Comparison of ENCODE assay signal across 8 mouse cellular contexts in the genomic region with DNA sequence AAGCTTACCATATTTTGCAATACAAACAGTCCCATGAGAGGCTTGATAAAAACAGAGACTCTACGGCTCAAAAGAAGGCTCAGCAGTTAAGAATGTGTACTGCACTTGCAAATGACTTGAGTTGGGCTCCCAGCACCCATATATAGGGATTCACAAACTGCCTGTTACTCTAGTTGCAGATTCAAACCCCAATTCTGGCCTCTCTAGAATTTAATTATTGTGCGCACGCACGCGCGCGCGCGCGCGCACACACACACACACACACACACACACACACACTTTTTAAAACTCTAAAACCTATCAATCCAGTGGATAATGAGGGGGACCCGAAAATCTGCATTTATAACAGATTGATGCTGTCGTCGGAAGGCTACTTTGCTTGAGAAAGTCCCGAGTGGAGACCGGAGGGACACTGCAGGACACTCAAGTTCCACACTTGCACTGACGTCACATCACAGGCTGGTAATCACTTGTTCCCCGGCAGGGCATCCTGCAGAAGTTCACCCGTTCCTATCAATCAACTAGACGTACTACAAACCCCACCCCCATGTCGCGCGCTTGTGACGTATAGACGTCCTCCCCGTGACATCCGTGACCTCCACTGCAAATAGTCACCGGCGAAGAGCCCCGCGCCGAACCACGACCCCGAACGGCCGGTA. TPM values are rescaled to one million over a fixed set of nuclear protein-coding genes. Genes with fewer than 3 reads are reported as not detected.
A peak's percentile ranks its signal among the peaks of the same experiment; 100 is the strongest.
DNase-seq lines count a peak whose midpoint lies in the region; ATAC-seq and TF ChIP-seq lines count a peak whose summit lies in the region.

No protein-coding gene starts in this region.

- TF ChIP-seq CTCF in E14TG2a.4 (conservative IDR thresholded peaks at IDR 0.05; ENCODE audit: low read length) = no peak

- TF ChIP-seq POLR2A in myocyte (IDR thresholded peaks at IDR 0.05; ENCODE audit: insufficient read length, low read depth) = peak; percentile 35

- whole genome bisulfite sequencing in heart, embryonic 13.5 days = 1% methylated on average over 36 of the region's 36 CpGs
- under 1% methylated on average over 36 of the region's 36 CpGs for WGBS in liver, embryonic 11.5 days
- WGBS in stomach, embryonic 15.5 days = under 1% methylated on average over 36 of the region's 36 CpGs

- peak overlapping the region; percentile 85 for H3K4me3 ChIP-seq in E14TG2a.4 (replicated peaks; ENCODE audit: low read length)
- H3K4me3 ChIP-seq in brown adipose tissue, adult 24 weeks (ENCODE audit: insufficient read depth, low read depth, low read length) = peak overlapping the region; percentile 87
- peak overlapping the region; percentile 67 for H3K4me3 ChIP-seq in heart, embryonic 13.5 days
- H3K4me3 ChIP-seq in liver, embryonic 11.5 days (ENCODE audit: low read depth, low read length) = peak overlapping the region; percentile 64
- peak overlapping the region; percentile 39 for H3K4me3 ChIP-seq in myocyte
- H3K4me3 ChIP-seq in stomach, embryonic 15.5 days (replicated peaks) = peak overlapping the region; percentile 86

- H3K27me3 ChIP-seq in E14TG2a.4 (ENCODE audit: insufficient read depth, low read length) = no peaks in the 10 kb centered on the region
- no peaks in the 10 kb centered on the region for H3K27me3 ChIP-seq in heart, embryonic 13.5 days (replicated peaks)
- no peaks in the 10 kb centered on the region for H3K27me3 ChIP-seq in liver, embryonic 11.5 days (replicated peaks; ENCODE audit: control insufficient read depth, insufficient read depth, low read length)
- no peaks in the 10 kb centered on the region for H3K27me3 ChIP-seq in myocyte (ENCODE audit: control insufficient read depth, insufficient read depth, insufficient read length)
- no peaks in the 10 kb centered on the region for H3K27me3 ChIP-seq in stomach, embryonic 15.5 days (replicated peaks)

- peak overlapping the region; percentile 86 for H3ac ChIP-seq in myocyte (ENCODE audit: control insufficient read depth, insufficient read length)

- ATAC-seq in heart, embryonic 13.5 days (ENCODE audit: extremely low read depth, insufficient number of reproducible peaks, low FRiP score, low TSS enrichment) = peak; percentile 85
- ATAC-seq in liver, embryonic 11.5 days (replicated peaks; ENCODE audit: low FRiP score) = peak; percentile 96
- peak; percentile 94 for ATAC-seq in stomach, embryonic 15.5 days (ENCODE audit: insufficient read depth, low FRiP score, low read depth)

- H3K9me3 ChIP-seq in E14TG2a.4 (ENCODE audit: low read length) = no peaks in the 10 kb centered on the region
- H3K9me3 ChIP-seq in heart, embryonic 13.5 days = no peaks in the 10 kb centered on the region
- no peaks in the 10 kb centered on the region for H3K9me3 ChIP-seq in liver, embryonic 11.5 days (ENCODE audit: control insufficient read depth, low read length)
- H3K9me3 ChIP-seq in stomach, embryonic 15.5 days = no peaks in the 10 kb centered on the region

- no peaks in the 10 kb centered on the region for H3K79me2 ChIP-seq in myocyte (ENCODE audit: control insufficient read depth, insufficient read depth)

- peak; percentile 89 for DNase-seq in fibroblast of lung, adult 2 months (ENCODE audit: low read depth)
- peak; percentile 98 for DNase-seq in kidney, postnatal 10 days
- DNase-seq in liver, embryonic 11.5 days (ENCODE audit: low spot score) = no peak

- peaks cover 10% of the 10 kb centered on the region for H3K4me1 ChIP-seq in E14TG2a.4 (replicated peaks; ENCODE audit: low read depth, low read length)
- no peaks in the 10 kb centered on the region for H3K4me1 ChIP-seq in brown adipose tissue, adult 24 weeks (ENCODE audit: control insufficient read depth, insufficient read depth, insufficient read length, low read length)
- H3K4me1 ChIP-seq in heart, embryonic 13.5 days = peaks cover 11% of the 10 kb centered on the region
- peaks cover 3% of the 10 kb centered on the region for H3K4me1 ChIP-seq in liver, embryonic 11.5 days (replicated peaks; ENCODE audit: control insufficient read depth, insufficient read depth, low read length)
- H3K4me1 ChIP-seq in stomach, embryonic 15.5 days = no peaks in the 10 kb centered on the region

- H3K27ac ChIP-seq in brown adipose tissue, adult 24 weeks (replicated peaks; ENCODE audit: low read depth, low read length) = peak overlapping the region; percentile 99
- H3K27ac ChIP-seq in heart, embryonic 13.5 days (replicated peaks) = peak overlapping the region; percentile 94
- H3K27ac ChIP-seq in liver, embryonic 11.5 days (ENCODE audit: low read depth, low read length) = peak overlapping the region; percentile 84
- peak overlapping the region; percentile 96 for H3K27ac ChIP-seq in stomach, embryonic 15.5 days

- H3K9ac ChIP-seq in heart, embryonic 13.5 days = peak overlapping the region; percentile 86
- peak overlapping the region; percentile 70 for H3K9ac ChIP-seq in liver, embryonic 11.5 days (ENCODE audit: low read depth, low read length)
- peak overlapping the region; percentile 70 for H3K9ac ChIP-seq in stomach, embryonic 15.5 days

- peak overlapping the region; percentile 84 for H3K4me2 ChIP-seq in heart, embryonic 13.5 days
- H3K4me2 ChIP-seq in liver, embryonic 11.5 days = peak overlapping the region; percentile 79
- H3K4me2 ChIP-seq in myocyte (ENCODE audit: low read depth) = peak overlapping the region; percentile 87
- H3K4me2 ChIP-seq in stomach, embryonic 15.5 days = peak overlapping the region; percentile 76

- peaks cover 18% of the 10 kb centered on the region for H3K36me3 ChIP-seq in E14TG2a.4 (ENCODE audit: insufficient read depth, low read length)
- H3K36me3 ChIP-seq in heart, embryonic 13.5 days = peaks cover 16% of the 10 kb centered on the region
- peaks cover 4% of the 10 kb centered on the region; the same call in 1 of the 2 replicates for H3K36me3 ChIP-seq in liver, embryonic 11.5 days (ENCODE audit: control insufficient read depth, insufficient read depth, low read length)
- H3K36me3 ChIP-seq in myocyte (ENCODE audit: control insufficient read depth, insufficient read depth) = no peaks in the 10 kb centered on the region
- H3K36me3 ChIP-seq in stomach, embryonic 15.5 days = no peaks in the 10 kb centered on the region

TF ChIP-seq in myocyte, 11 proteins besides CTCF, POLR2A, EP300 and RAD21:
- TF ChIP-seq POLR2AphosphoS2 (IDR thresholded peaks at IDR 0.05; ENCODE audit: insufficient read length, low read depth) (peak; percentile 55), REST (IDR thresholded peaks at IDR 0.05; ENCODE audit: insufficient read depth, insufficient read length) (no peak), USF1 (IDR thresholded peaks at IDR 0.05; ENCODE audit: low read depth) (peak; percentile 34)
TF ChIP-seq in myocyte: peak in this region for 2.

RNA-seq across cellular contexts. Expression of a gene that starts 0.5 kb away (rescaled TPM):
- polyA plus RNA-seq in brown adipose tissue, adult 24 weeks (2012; ENCODE audit: insufficient read depth, insufficient read length, missing spikeins) = 172 and 271 TPM in 2 replicates
- polyA plus RNA-seq in heart, embryonic 13.5 days (2015; fragmentation: Nextera tagmentation; extraction: Ambion mirVana) = 145 and 178 TPM in 2 replicates
- 104 and 114 TPM in 2 replicates for polyA plus RNA-seq in liver, embryonic 11.5 days (2014; fragmentation: Nextera tagmentation; extraction: Ambion mirVana)
- polyA plus RNA-seq in myocyte (2012; fragmentation: generic; extraction: Trizol) = 36.2 TPM
- polyA plus RNA-seq in stomach, embryonic 15.5 days (2015; fragmentation: Nextera tagmentation; extraction: Ambion mirVana) = 105 and 113 TPM in 2 replicates

RNA-seq across cellular contexts. Expression of a gene that starts 40.9 kb away (rescaled TPM):
- polyA plus RNA-seq in brown adipose tissue, adult 24 weeks (2012; ENCODE audit: insufficient read depth, insufficient read length, missing spikeins) = 7.4 and 7.8 TPM in 2 replicates
- 2.9 and 3.2 TPM in 2 replicates for polyA plus RNA-seq in heart, embryonic 13.5 days (2015; fragmentation: Nextera tagmentation; extraction: Ambion mirVana)
- 1.0 and 1.1 TPM in 2 replicates for polyA plus RNA-seq in liver, embryonic 11.5 days (2014; fragmentation: Nextera tagmentation; extraction: Ambion mirVana)
- polyA plus RNA-seq in myocyte (2012; fragmentation: generic; extraction: Trizol) = 10.7 TPM
- 6.2 and 6.4 TPM in 2 replicates for polyA plus RNA-seq in stomach, embryonic 15.5 days (2015; fragmentation: Nextera tagmentation; extraction: Ambion mirVana)

RNA-seq across cellular contexts. Expression of a gene that starts 51.9 kb away (rescaled TPM):
- polyA plus RNA-seq in brown adipose tissue, adult 24 weeks (2012; ENCODE audit: insufficient read depth, insufficient read length, missing spikeins) = 2.3 and 2.5 TPM in 2 replicates
- polyA plus RNA-seq in heart, embryonic 13.5 days (2015; fragmentation: Nextera tagmentation; extraction: Ambion mirVana) = 1.2 and 1.3 TPM in 2 replicates
- 0.89 and 1.3 TPM in 2 replicates for polyA plus RNA-seq in liver, embryonic 11.5 days (2014; fragmentation: Nextera tagmentation; extraction: Ambion mirVana)
- polyA plus RNA-seq in myocyte (2012; fragmentation: generic; extraction: Trizol) = 0.02 TPM
- 8.4 and 9.2 TPM in 2 replicates for polyA plus RNA-seq in stomach, embryonic 15.5 days (2015; fragmentation: Nextera tagmentation; extraction: Ambion mirVana)
